Comparison of ENCODE assay signal across 8 mouse cellular contexts in genomic region chr8:123101735-123102685, GRCm38 (mm10). TPM values are rescaled to one million over a fixed set of nuclear protein-coding genes. Genes with fewer than 3 reads are reported as not detected.
A peak's percentile ranks its signal among the peaks of the same experiment; 100 is the strongest.
DNase-seq lines count a peak whose midpoint lies in the region; ATAC-seq and TF ChIP-seq lines count a peak whose summit lies in the region.

Rpl13 (plus strand) TSS chr8:123102350.

- peak; percentile 95 for TF ChIP-seq POLR2A in lung, adult 2 months (IDR thresholded peaks at IDR 0.05; ENCODE audit: borderline replicate concordance, extremely low read depth, low read depth, low read length)

- peak within 1 kb of the TSS; percentile 90 to 98 for H3K4me3 ChIP-seq in ES-E14 (ENCODE audit: insufficient read depth in 1 of 2, low read depth in 1 of 2, low read length in 2 of 2, poor library complexity in 1 of 2, severe bottlenecking in 1 of 2)
- H3K4me3 ChIP-seq in forebrain, embryonic 15.5 days = peak within 1 kb of the TSS; percentile 85
- H3K4me3 ChIP-seq in lung, adult 2 months (replicated peaks; ENCODE audit: extremely low read depth, low read depth, low read length) = peak within 1 kb of the TSS; percentile 81

- peak; percentile 88 for DNase-seq in ES-E14 (ENCODE audit: low read depth, low spot score)
- DNase-seq in cerebellum, adult 11-12 months = peak; percentile 96
- DNase-seq in heart, postnatal 25 days (ENCODE audit: low spot score) = peak; percentile 95
- peak; percentile 96 to 99 for DNase-seq in layer of hippocampus, adult 18-20 months (ENCODE audit: low spot score in 2 of 2)
- DNase-seq in lung, adult 2 months = peak; percentile 97
- peak; percentile 92 for DNase-seq in thymus, adult 18-20 months

- H3K9me3 ChIP-seq in ES-E14 (ENCODE audit: control insufficient read depth, insufficient read depth, low read depth, low read length) = no peaks in the 10 kb centered on the region
- H3K9me3 ChIP-seq in forebrain, embryonic 15.5 days = no peaks in the 10 kb centered on the region

- H3K27ac ChIP-seq in ES-E14 (ENCODE audit: insufficient read depth, low read depth, low read length, poor library complexity, severe bottlenecking) = peak within 1 kb of the TSS; percentile 83
- H3K27ac ChIP-seq in forebrain, embryonic 15.5 days (replicated peaks) = peak within 1 kb of the TSS; percentile 95

- peak; percentile 97 for ATAC-seq in forebrain, embryonic 15.5 days (replicated peaks)
- ATAC-seq in neutrophil, adult 5-6 weeks (ENCODE audit: extremely low read depth, insufficient number of reproducible peaks, low FRiP score, poor library complexity, severe bottlenecking) = peak; percentile 94

- intact Hi-C loops in heart, postnatal 25 days (cut with DNase I) = loop anchor here (5.0 kb wide), 1 partner anchor 35 kb away; no protein-coding TSS in a partner anchor

- no peaks in the 10 kb centered on the region for H3K27me3 ChIP-seq in forebrain, embryonic 15.5 days

- in situ Hi-C loops in ES-E14 (cut with MboI; ENCODE audit: low sequenced_read_pairs in 2 of 2, unreplicated experiment in 2 of 2) = no loop called here

- H3K36me3 ChIP-seq in ES-E14 (ENCODE audit: control insufficient read depth, insufficient read depth, low read length, poor library complexity, severe bottlenecking) = peaks cover 32% of the 10 kb centered on the region
- H3K36me3 ChIP-seq in forebrain, embryonic 15.5 days = peaks cover 32% of the 10 kb centered on the region

- H3K4me1 ChIP-seq in ES-E14 (ENCODE audit: control insufficient read depth in 2 of 2, insufficient read depth in 2 of 2, low read length in 2 of 2, poor library complexity in 1 of 2) = peaks cover 0 to 6% of the 10 kb centered on the region in 2 experiments; a peak in 2 of 4 replicates
- H3K4me1 ChIP-seq in forebrain, embryonic 15.5 days = peaks cover 19% of the 10 kb centered on the region
- peaks cover 7% of the 10 kb centered on the region for H3K4me1 ChIP-seq in lung, adult 2 months (ENCODE audit: control insufficient read depth, insufficient read depth, low read length)

- H3K4me2 ChIP-seq in forebrain, embryonic 15.5 days (replicated peaks) = peak within 1 kb of the TSS; percentile 69

- H3K9ac ChIP-seq in ES-E14 (ENCODE audit: insufficient read depth, low read depth, low read length, poor library complexity, severe bottlenecking) = peak within 1 kb of the TSS; percentile 99
- peak within 1 kb of the TSS; percentile 95 for H3K9ac ChIP-seq in forebrain, embryonic 15.5 days (replicated peaks)

- no peak for TF ChIP-seq CTCF in lung, adult 2 months (IDR thresholded peaks at IDR 0.05; ENCODE audit: insufficient read depth, low read length)

- WGBS in forebrain, embryonic 15.5 days = 1% methylated on average over 48 of the region's 56 CpGs
- 1% methylated on average over 56 of the region's 56 CpGs for WGBS in lung, adult 2 months

TF ChIP-seq in ES-E14, 5 proteins besides CTCF, POLR2A, EP300 and RAD21:
- TF ChIP-seq HCFC1 (IDR thresholded peaks at IDR 0.05; ENCODE audit: borderline replicate concordance, insufficient read depth, low read length) (peak; percentile 58), CHD2 (IDR thresholded peaks at IDR 0.05; ENCODE audit: low read depth, low read length) (no peak)

RNA-seq across cellular contexts. Expression of gene Rpl13, which starts in this region (rescaled TPM):
- 2,643 and 2,912 TPM in 2 replicates for total RNA-seq in ES-E14 (2012; rRNA removed)
- polyA plus RNA-seq in forebrain, embryonic 15.5 days (2015; fragmentation: Nextera tagmentation; extraction: Ambion mirVana) = 886 and 899 TPM in 2 replicates
- total RNA-seq in heart, postnatal 25 days (2021) = 100 to 1,000 TPM; 426 to 434 TPM
- total RNA-seq in layer of hippocampus, adult 18-20 months (2021) = 100 to 1,000 TPM; 467 to 496 TPM
- 1,500 and 2,209 TPM in 2 replicates for polyA plus RNA-seq in lung, adult 2 months (2012; rRNA removed)
- 1,023 and 1,109 TPM in 2 replicates for total RNA-seq in neutrophil, adult 5-6 weeks (2017)

Comparison
In these comparisons a context has a peak if more than half of its experiments do, and no peak if none do; other contexts are left out.
1. Peak in every context shown above with its lines: DNase-seq, ATAC-seq, H3K4me3 ChIP-seq and H3K27ac ChIP-seq.